Mouse (Mus musculus) limb, embryonic 11.5 days (tissue): ENCODE data around the gene Oscar. TPM values are rescaled to one million over a fixed set of nuclear protein-coding genes. Genes with fewer than 3 reads are reported as not detected.

Experiments
- ATAC-seq: fragments of 200-750 bp; cut with Nextera tagmentation; 2 replicates; pipeline ENCODE4 v1.8.0; 2017; ENCODE audit warnings: low read depth; ENCODE audit not compliant: insufficient number of reproducible peaks, low FRiP score, low TSS enrichment
- DNase-seq: peaks from one replicate; pipeline ENCODE4 v3.0.0-alpha.2; 2015; ENCODE audit warnings: low spot score
- H3K27ac ChIP-seq: fragments of 300-500 bp; sonication (generic); replicated peaks from 2 replicates; pipeline ENCODE4 v1.5.1; 2014; ENCODE audit warnings: low read depth, mild to moderate bottlenecking, low read length
- H3K27me3 ChIP-seq: fragments of 300-500 bp; sonication (generic); 2 replicates; pipeline ENCODE4 v1.6.1; 2014; ENCODE audit warnings: mild to moderate bottlenecking, low read length, mixed read lengths; ENCODE audit not compliant: control insufficient read depth, insufficient read depth
- H3K36me3 ChIP-seq: fragments of 300-500 bp; sonication (generic); 2 replicates; pipeline ENCODE4 v1.6.1; 2014; ENCODE audit warnings: mild to moderate bottlenecking, low read length, moderate library complexity, mixed read lengths; ENCODE audit not compliant: control insufficient read depth, insufficient read depth
- H3K4me1 ChIP-seq: fragments of 300-500 bp; sonication (generic); 2 replicates; pipeline ENCODE4 v1.6.1; 2014; ENCODE audit warnings: low read length, mixed read lengths; ENCODE audit not compliant: control insufficient read depth, insufficient read depth
- H3K4me2 ChIP-seq: fragments of 300-500 bp; sonication (generic); 2 replicates; pipeline ENCODE4 v1.6.1; 2014; ENCODE audit warnings: low read depth, mild to moderate bottlenecking, moderate library complexity; ENCODE audit not compliant: severe bottlenecking
- H3K4me3 ChIP-seq: fragments of 300-500 bp; sonication (generic); 2 replicates; pipeline ENCODE4 v1.5.1; 2014; ENCODE audit warnings: low read depth, low read length
- H3K9ac ChIP-seq: fragments of 300-500 bp; sonication (generic); 2 replicates; pipeline ENCODE4 v1.6.1; 2014; ENCODE audit warnings: mild to moderate bottlenecking, low read length
- H3K9me3 ChIP-seq: fragments of 300-500 bp; sonication (generic); 2 replicates; pipeline ENCODE4 v1.6.1; 2016; ENCODE audit warnings: low read length; ENCODE audit not compliant: control insufficient read depth
- WGBS: fragments of 180-500 bp; shearing (Covaris S2); extraction: QIAGEN DNeasy Blood & Tissue Kit; methylation state at CpG from one replicate; pipeline ENCODE4 v1.1.7; 2014; 5-methylcytosine and 5-hydroxymethylcytosine counted together
- polyA plus RNA-seq: library from polyadenylated mRNA; unstranded; fragments of >200 nt; fragmentation: Nextera tagmentation; extraction: Ambion mirVana; gene quantifications from 2 replicates; pipeline ENCODE4 v1.2.1, GENCODE M21; 2014

Oscar gene
- polyA plus RNA-seq, 1 experiment from 2014 or later = 0.29 TPM

- Histone ChIP-seq H3K4me3 (peak within 1 kb of the TSS; percentile 95), H3K4me1 (peaks cover 21% of the 10 kb centered on the region), H3K9ac (peak within 1 kb of the TSS; percentile 99), H3K36me3 (peaks cover 4% of the 10 kb centered on the region; the same call in 1 of the 2 replicates), H3K4me2 (peak within 1 kb of the TSS; percentile 88), H3K9me3 (no peaks in the 10 kb centered on the region), H3K27ac (peak within 1 kb of the TSS; percentile 96), H3K27me3 (no peaks in the 10 kb centered on the region)
- ATAC-seq (peak; percentile 98), DNase-seq (peak; percentile 96)
- under 1% methylated on average over 48 of the region's 58 CpGs for WGBS
These were observed 28.9 kb upstream of the Oscar start, which contains the start of gene Cnot3 for GRCm38 (mm10) chr7:3644672-3645487. TSS of gene Cnot3 (plus strand) at chr7:3645268.

GRCm38 (mm10) chr7:3644348-3644671, 28.4 kb upstream of the Oscar start:
- ATAC-seq = no peak

GRCm38 (mm10) chr7:3643843-3644242, 27.9 kb upstream of the Oscar start:
- H3K9me3 ChIP-seq = no peaks in the 10 kb centered on the region
- H3K27me3 ChIP-seq = no peaks in the 10 kb centered on the region
- no peak for ATAC-seq
- H3K36me3 ChIP-seq = peaks cover 6% of the 10 kb centered on the region; the same call in 1 of the 2 replicates
- peak overlapping the region; percentile 32 for H3K4me3 ChIP-seq
- peaks cover 21% of the 10 kb centered on the region for H3K4me1 ChIP-seq
- peak overlapping the region; percentile 60 for H3K4me2 ChIP-seq
- no peak for DNase-seq
- no peak overlapping the region for H3K27ac ChIP-seq
- WGBS = 22% methylated on average over 9 of the region's 9 CpGs
- no peak overlapping the region for H3K9ac ChIP-seq

More at GRCm38 (mm10) chr7:3644348-3644671, 28.4 kb upstream of the Oscar start:
- Histone ChIP-seq H3K36me3 (peaks cover 6% of the 10 kb centered on the region; the same call in 1 of the 2 replicates), H3K27me3 (no peaks in the 10 kb centered on the region), H3K27ac (no peak overlapping the region), H3K4me1 (peaks cover 21% of the 10 kb centered on the region), H3K4me2 (peak overlapping the region; percentile 60), H3K4me3 (peak overlapping the region; percentile 32), H3K9me3 (no peaks in the 10 kb centered on the region), H3K9ac (no peak overlapping the region)
- DNase-seq = no peak
- under 1% methylated on average over 11 of the region's 11 CpGs for WGBS

GRCm38 (mm10) chr7:3643412-3643811, 27.5 kb upstream of the Oscar start:
- DNase-seq (no peak), ATAC-seq (no peak)
- Histone ChIP-seq H3K36me3 (peaks cover 6% of the 10 kb centered on the region; the same call in 1 of the 2 replicates), H3K4me3 (no peak overlapping the region), H3K27me3 (no peaks in the 10 kb centered on the region), H3K27ac (no peak overlapping the region), H3K4me1 (peaks cover 18% of the 10 kb centered on the region), H3K9ac (no peak overlapping the region), H3K4me2 (no peak overlapping the region), H3K9me3 (no peaks in the 10 kb centered on the region)
- WGBS = 80% methylated on average over 5 of the region's 5 CpGs

- ATAC-seq = no peak
- no peak for DNase-seq
- H3K36me3 ChIP-seq = peaks cover 10% of the 10 kb centered on the region
- peak overlapping the region; percentile 95 for H3K4me2 ChIP-seq
- peaks cover 15% of the 10 kb centered on the region for H3K4me1 ChIP-seq
- H3K9me3 ChIP-seq = no peaks in the 10 kb centered on the region
- H3K27ac ChIP-seq = no peak overlapping the region
- WGBS = 66% methylated on average over 3 of the region's 3 CpGs
- peak overlapping the region; percentile 73 for H3K4me3 ChIP-seq
- H3K9ac ChIP-seq = peak overlapping the region; percentile 66
- H3K27me3 ChIP-seq = no peaks in the 10 kb centered on the region
These were observed 14.5 kb upstream of the Oscar start for GRCm38 (mm10) chr7:3630478-3630815.

- H3K27ac ChIP-seq = 0 out of 2 replicates have a peak within 1 kb of the TSS, but pooled peaks have one; percentile 33
- no peaks in the 10 kb centered on the region for H3K27me3 ChIP-seq
- peak within 1 kb of the TSS; percentile 66 for H3K9ac ChIP-seq
- peak; percentile 95 for DNase-seq
- peak within 1 kb of the TSS; percentile 96 for H3K4me2 ChIP-seq
- peaks cover 10% of the 10 kb centered on the region for H3K36me3 ChIP-seq
- WGBS = 1% methylated on average over 47 of the region's 47 CpGs
- peaks cover 15% of the 10 kb centered on the region for H3K4me1 ChIP-seq
- peak within 1 kb of the TSS; percentile 73 for H3K4me3 ChIP-seq
- H3K9me3 ChIP-seq = no peaks in the 10 kb centered on the region
- peak; percentile 88 for ATAC-seq
These were observed 13.9 kb upstream of the Oscar start, which contains the start of the genes Tfpt and Prpf31 for GRCm38 (mm10) chr7:3629543-3630477. TSS of gene Tfpt (minus strand) at chr7:3629929. TSS of gene Prpf31 (plus strand) at chr7:3629985.

- 30% methylated on average over 4 of the region's 4 CpGs for WGBS
- no peaks in the 10 kb centered on the region for H3K27me3 ChIP-seq
- H3K27ac ChIP-seq = no peak overlapping the region
- ATAC-seq (peak; percentile 69), DNase-seq (no peak)
- H3K9ac ChIP-seq = peak overlapping the region; percentile 66
- peaks cover 10% of the 10 kb centered on the region for H3K36me3 ChIP-seq
- peak overlapping the region; percentile 73 for H3K4me3 ChIP-seq
- H3K4me1 ChIP-seq = peaks cover 15% of the 10 kb centered on the region
- H3K4me2 ChIP-seq = peak overlapping the region; percentile 96
- H3K9me3 ChIP-seq = no peaks in the 10 kb centered on the region
These were observed 13.1 kb upstream of the Oscar start for GRCm38 (mm10) chr7:3629030-3629429.
